Mouse (Mus musculus) heart, embryonic 15.5 days (tissue): Measurements from ENCODE around the gene Etnk1. TPM values are rescaled to one million over a fixed set of nuclear protein-coding genes. Genes with fewer than 3 reads are reported as not detected.

ENCODE experiments used
- ATAC-seq: fragments of 200-750 bp; cut with Nextera tagmentation; replicated peaks from 2 replicates; pipeline ENCODE4 v1.8.0; 2017; ENCODE audit warnings: low read depth, moderate TSS enrichment; ENCODE audit not compliant: insufficient number of reproducible peaks, insufficient read depth, low FRiP score
- H3K27ac ChIP-seq: fragments of 300-500 bp; sonication (generic); 2 replicates; pipeline ENCODE4 v1.5.1; 2015; ENCODE audit warnings: mild to moderate bottlenecking, inconsistent platforms
- H3K27me3 ChIP-seq: fragments of 300-500 bp; sonication (generic); 2 replicates; pipeline ENCODE4 v1.6.1; 2015; ENCODE audit warnings: inconsistent platforms
- H3K36me3 ChIP-seq: fragments of 300-500 bp; sonication (generic); 2 replicates; pipeline ENCODE4 v1.6.1; 2015; ENCODE audit warnings: mild to moderate bottlenecking, inconsistent platforms
- H3K4me1 ChIP-seq: fragments of 300-500 bp; sonication (generic); replicated peaks from 2 replicates; pipeline ENCODE4 v1.6.1; 2015; ENCODE audit warnings: inconsistent platforms
- H3K4me2 ChIP-seq: fragments of 300-500 bp; sonication (generic); 2 replicates; pipeline ENCODE4 v1.6.1; 2015; ENCODE audit warnings: inconsistent platforms, mild to moderate bottlenecking, moderate library complexity
- H3K4me3 ChIP-seq: fragments of 300-500 bp; sonication (generic); 2 replicates; pipeline ENCODE4 v1.5.1; 2015; ENCODE audit warnings: mild to moderate bottlenecking, inconsistent platforms
- H3K9ac ChIP-seq: fragments of 300-500 bp; sonication (generic); 2 replicates; pipeline ENCODE4 v1.6.1; 2015; ENCODE audit warnings: mild to moderate bottlenecking, inconsistent platforms
- H3K9me3 ChIP-seq: fragments of 300-500 bp; sonication (generic); replicated peaks from 2 replicates; pipeline ENCODE4 v1.6.1; 2016; ENCODE audit warnings: inconsistent platforms
- WGBS: fragments of 180-500 bp; shearing (Covaris S2); methylation state at CpG from one replicate; pipeline ENCODE4 v1.1.7; 2015; ENCODE audit warnings: mixed read lengths; 5-methylcytosine and 5-hydroxymethylcytosine counted together
- polyA plus RNA-seq: library from polyadenylated mRNA; unstranded; fragments of >200 nt; fragmentation: Nextera tagmentation; extraction: Ambion mirVana; gene quantifications from 2 replicates; pipeline ENCODE4 v1.2.1, GENCODE M21; 2015

Gene Etnk1
- polyA plus RNA-seq, 1 experiment from 2014 or later, result 10.8 TPM

DNA sequence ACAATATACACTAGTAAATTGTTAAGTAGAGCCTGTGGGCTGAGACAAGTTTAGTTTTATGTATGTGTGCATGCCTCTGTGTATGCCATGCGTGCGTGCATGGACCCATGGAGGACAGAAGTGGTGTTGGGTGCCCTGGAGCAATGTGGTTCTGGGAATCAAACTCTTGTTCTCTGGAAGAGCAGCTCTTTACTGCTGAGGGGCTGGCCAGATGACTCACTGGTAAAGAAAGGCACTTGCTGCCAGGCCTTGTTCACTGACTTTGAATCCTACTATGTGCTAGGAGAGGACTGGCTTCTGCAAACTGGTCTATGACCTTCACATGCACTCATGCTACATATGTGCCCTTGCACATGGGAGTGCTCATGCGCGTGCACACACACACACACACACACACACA is 7.2 kb downstream of the Etnk1 start:
- no peak for ATAC-seq
- Histone ChIP-seq H3K4me1 (peaks cover 11% of the 10 kb centered on the region), H3K27me3 (no peaks in the 10 kb centered on the region), H3K27ac (no peak overlapping the region), H3K4me3 (no peak overlapping the region), H3K9ac (no peak overlapping the region), H3K9me3 (no peaks in the 10 kb centered on the region), H3K4me2 (no peak overlapping the region), H3K36me3 (no peaks in the 10 kb centered on the region)
- 96% methylated on average over 4 of the region's 4 CpGs for WGBS

DNA sequence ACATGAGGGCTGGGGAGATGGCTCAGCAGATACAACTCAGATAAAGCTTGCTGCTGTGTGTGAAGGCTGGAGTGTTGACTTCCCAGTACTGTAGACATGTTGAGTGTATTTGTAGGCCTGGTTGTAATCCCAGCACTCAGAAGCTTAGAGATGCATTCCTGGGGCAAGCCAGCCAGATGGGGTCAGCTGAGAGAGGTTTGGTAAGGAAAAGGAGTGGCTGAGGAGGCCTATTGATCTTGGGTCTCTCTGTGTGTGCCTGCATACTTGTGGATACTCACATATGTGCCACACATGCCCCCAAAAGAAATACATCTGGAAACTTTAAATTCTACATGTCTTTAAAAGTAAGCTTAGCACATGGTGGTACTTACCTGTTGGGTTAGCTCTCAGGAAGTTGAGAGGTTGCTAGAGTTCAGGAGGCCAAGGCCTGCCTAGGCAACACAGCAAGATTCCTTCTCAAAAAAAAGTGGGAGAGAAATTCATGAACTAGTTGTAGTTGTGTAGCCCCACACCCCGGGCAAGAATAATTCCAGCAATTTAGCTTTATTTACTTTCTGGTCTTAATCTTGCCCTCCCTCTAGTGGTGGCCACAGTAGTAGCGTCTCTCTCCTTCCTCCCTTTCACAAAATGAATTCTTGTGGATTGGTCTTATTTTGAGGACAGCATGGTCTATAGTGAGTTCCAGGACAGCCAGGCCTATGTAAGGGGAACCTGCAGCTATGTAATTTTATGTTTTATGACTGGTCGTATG is 8.1 kb downstream of the Etnk1 start:
- Histone ChIP-seq H3K27me3 (no peaks in the 10 kb centered on the region), H3K4me3 (no peak overlapping the region), H3K36me3 (no peaks in the 10 kb centered on the region), H3K4me2 (no peak overlapping the region), H3K4me1 (peaks cover 10% of the 10 kb centered on the region), H3K9ac (no peak overlapping the region), H3K27ac (no peak overlapping the region), H3K9me3 (no peaks in the 10 kb centered on the region)
- 32% methylated on average over 3 of the region's 3 CpGs for WGBS
- no peak for ATAC-seq

DNA sequence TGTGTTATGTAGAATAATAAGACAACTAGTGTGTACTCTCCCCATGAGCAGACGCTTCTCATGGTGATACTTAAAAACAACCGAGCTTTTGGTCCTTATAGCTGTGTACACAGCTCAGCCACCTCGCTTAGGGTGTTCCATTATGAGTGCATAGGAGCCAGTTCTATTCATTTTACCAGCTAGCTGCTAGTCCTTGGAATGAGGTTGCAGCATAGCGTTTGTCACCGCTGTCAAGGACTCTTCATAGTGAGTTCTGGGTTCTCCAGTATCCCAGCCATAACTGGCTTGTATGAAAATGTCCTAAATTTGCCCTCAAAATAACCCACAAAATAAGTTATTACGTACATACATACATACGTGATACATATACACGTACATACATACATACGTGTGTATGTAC is 9.1 kb downstream of the Etnk1 start:
- WGBS, result 91% methylated on average over 9 of the region's 9 CpGs
- no peaks in the 10 kb centered on the region; the same call in 1 of the 2 replicates for H3K36me3 ChIP-seq
- H3K4me1 ChIP-seq, result peaks cover 5% of the 10 kb centered on the region
- H3K4me2 ChIP-seq, result no peak overlapping the region
- no peaks in the 10 kb centered on the region for H3K27me3 ChIP-seq
- no peak overlapping the region for H3K27ac ChIP-seq
- H3K9ac ChIP-seq, result no peak overlapping the region
- no peak for ATAC-seq
- no peak overlapping the region for H3K4me3 ChIP-seq
- no peaks in the 10 kb centered on the region for H3K9me3 ChIP-seq

DNA sequence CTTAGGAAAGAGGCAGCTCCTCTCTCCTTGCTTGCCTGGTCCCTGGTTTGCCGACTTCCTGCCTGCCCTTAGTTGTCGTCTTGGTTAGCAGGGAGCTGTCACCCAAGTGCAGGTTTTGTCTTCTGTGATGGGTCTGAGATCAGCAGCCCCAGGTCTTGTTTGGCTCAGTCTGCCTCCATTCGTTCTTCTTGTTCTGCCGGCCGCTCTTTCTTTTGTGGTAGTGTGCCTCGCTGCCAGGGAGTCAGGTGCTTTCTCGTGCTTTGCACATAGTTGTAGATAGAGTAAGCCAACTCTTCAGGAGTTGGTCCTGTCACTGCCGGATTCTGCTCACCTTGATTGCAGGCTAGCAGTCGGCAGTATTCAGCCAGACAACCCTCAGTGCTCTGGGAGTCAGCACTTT is 9.6 kb downstream of the Etnk1 start:
- no peak overlapping the region for H3K27ac ChIP-seq
- H3K9me3 ChIP-seq, result no peaks in the 10 kb centered on the region
- peaks cover 5% of the 10 kb centered on the region for H3K4me1 ChIP-seq
- no peak overlapping the region for H3K4me2 ChIP-seq
- H3K4me3 ChIP-seq, result no peak overlapping the region
- H3K9ac ChIP-seq, result no peak overlapping the region
- no peaks in the 10 kb centered on the region; the same call in 1 of the 2 replicates for H3K36me3 ChIP-seq
- no peaks in the 10 kb centered on the region for H3K27me3 ChIP-seq
- 81% methylated on average over 9 of the region's 9 CpGs for WGBS
- no peak for ATAC-seq

DNA sequence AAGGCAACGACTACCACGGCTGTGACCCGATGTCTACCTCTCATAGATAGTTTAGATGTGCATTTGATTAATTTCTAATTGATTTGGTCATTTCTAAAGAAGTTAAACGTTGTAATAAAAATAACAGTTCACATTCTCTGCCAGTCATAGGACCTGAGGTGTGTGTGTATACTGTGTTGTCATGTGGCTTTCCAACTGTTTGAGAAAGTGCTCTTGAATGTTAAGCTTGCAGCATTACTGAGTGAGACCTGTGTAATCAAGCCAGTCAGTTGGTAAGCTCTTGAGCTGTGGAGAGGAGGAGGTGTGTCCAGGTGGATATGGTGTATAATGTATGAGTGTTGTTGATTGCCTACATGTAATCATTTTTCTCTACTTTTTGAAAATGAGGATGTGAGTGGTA is 12.2 kb downstream of the Etnk1 start:
- Histone ChIP-seq H3K9ac (no peak overlapping the region), H3K4me2 (no peak overlapping the region), H3K36me3 (no peaks in the 10 kb centered on the region; the same call in 1 of the 2 replicates), H3K27me3 (no peaks in the 10 kb centered on the region), H3K4me1 (peaks cover 8% of the 10 kb centered on the region), H3K9me3 (no peaks in the 10 kb centered on the region), H3K27ac (no peak overlapping the region), H3K4me3 (no peak overlapping the region)
- ATAC-seq, result no peak
- WGBS, result 75% methylated on average over 4 of the region's 4 CpGs

DNA sequence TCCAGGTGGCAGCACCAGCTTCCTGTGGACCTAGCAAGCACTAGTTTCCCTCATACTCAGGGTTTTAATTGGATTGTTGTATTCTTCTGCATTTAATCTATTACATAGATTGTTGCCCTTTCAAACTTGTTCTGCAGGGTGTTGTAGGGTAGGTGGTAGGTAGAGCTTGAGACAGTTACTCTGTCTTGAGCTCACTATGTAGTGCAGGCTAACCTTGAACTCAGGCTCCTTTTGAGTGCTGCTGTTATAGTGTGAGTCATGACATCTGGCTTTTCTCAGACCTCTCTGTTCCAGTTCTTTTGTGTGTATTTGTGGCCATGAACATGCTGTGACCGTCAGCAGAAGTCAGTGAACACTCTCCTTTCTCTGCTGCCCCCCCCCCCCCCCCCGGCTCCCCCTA is 12.7 kb downstream of the Etnk1 start:
- H3K4me2 ChIP-seq, result no peak overlapping the region
- H3K27me3 ChIP-seq, result no peaks in the 10 kb centered on the region
- peaks cover 7% of the 10 kb centered on the region for H3K4me1 ChIP-seq
- H3K27ac ChIP-seq, result no peak overlapping the region
- no peak overlapping the region for H3K9ac ChIP-seq
- H3K36me3 ChIP-seq, result no peaks in the 10 kb centered on the region; the same call in 1 of the 2 replicates
- no peak for ATAC-seq
- 70% methylated on average over 2 of the region's 2 CpGs for WGBS
- H3K9me3 ChIP-seq, result no peaks in the 10 kb centered on the region
- H3K4me3 ChIP-seq, result no peak overlapping the region

DNA sequence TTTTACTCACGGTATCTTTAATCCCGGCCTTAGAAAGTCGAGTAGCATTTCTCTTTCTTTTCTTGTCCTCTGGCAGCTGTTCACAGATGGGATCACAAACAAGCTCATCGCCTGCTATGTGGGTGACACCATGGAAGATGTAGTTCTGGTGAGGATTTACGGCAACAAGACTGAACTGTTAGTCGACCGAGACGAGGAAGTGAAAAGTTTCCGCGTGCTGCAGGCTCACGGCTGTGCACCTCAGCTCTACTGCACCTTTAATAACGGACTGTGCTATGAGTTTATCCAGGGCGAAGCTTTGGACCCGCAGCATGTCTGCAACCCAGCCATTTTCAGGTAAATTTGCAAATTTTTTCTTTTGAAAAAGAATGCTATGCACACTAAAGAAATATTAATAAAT is 13.5 kb downstream of the Etnk1 start:
- no peaks in the 10 kb centered on the region; the same call in 1 of the 2 replicates for H3K36me3 ChIP-seq

DNA sequence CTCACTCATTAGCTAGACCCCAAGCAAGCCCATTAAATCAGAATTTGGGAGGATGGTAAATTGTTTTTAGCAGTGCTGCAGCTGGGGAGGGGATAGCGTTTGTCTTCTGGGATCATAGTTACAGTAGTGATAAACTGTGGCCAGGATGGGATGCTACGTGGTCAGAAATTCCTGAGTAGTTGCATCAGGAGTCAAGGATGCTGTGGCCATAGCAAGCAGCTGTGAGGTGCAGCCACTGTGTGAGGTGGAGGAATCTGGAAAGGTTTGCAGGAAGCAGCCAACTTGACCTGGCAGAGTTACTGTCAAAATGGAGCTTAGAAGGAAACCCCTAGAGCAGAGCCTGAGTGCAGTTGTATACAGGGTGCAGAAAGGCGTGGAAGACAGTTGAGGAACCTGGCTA is 17.1 kb downstream of the Etnk1 start:
- no peak overlapping the region for H3K4me2 ChIP-seq
- ATAC-seq, result no peak
- no peak overlapping the region for H3K27ac ChIP-seq
- H3K4me3 ChIP-seq, result no peak overlapping the region
- H3K9ac ChIP-seq, result no peak overlapping the region
- 65% methylated on average over 3 of the region's 3 CpGs for WGBS
- H3K27me3 ChIP-seq, result no peaks in the 10 kb centered on the region
- no peaks in the 10 kb centered on the region for H3K9me3 ChIP-seq
- 0 out of 2 replicates have a peak, but pooled peaks cover 2% of the 10 kb centered on the region for H3K4me1 ChIP-seq
- peaks cover 6% of the 10 kb centered on the region; the same call in 1 of the 2 replicates for H3K36me3 ChIP-seq

More for the DNA sequence above, 13.5 kb downstream of the Etnk1 start:
- H3K4me3 ChIP-seq, result no peak overlapping the region
- no peaks in the 10 kb centered on the region for H3K27me3 ChIP-seq
- ATAC-seq, result no peak
- H3K9ac ChIP-seq, result no peak overlapping the region
- 86% methylated on average over 14 of the region's 14 CpGs for WGBS
- H3K4me1 ChIP-seq, result 0 out of 2 replicates have a peak, but pooled peaks cover 2% of the 10 kb centered on the region
- H3K4me2 ChIP-seq, result no peak overlapping the region
- H3K9me3 ChIP-seq, result no peaks in the 10 kb centered on the region
- H3K27ac ChIP-seq, result no peak overlapping the region

DNA sequence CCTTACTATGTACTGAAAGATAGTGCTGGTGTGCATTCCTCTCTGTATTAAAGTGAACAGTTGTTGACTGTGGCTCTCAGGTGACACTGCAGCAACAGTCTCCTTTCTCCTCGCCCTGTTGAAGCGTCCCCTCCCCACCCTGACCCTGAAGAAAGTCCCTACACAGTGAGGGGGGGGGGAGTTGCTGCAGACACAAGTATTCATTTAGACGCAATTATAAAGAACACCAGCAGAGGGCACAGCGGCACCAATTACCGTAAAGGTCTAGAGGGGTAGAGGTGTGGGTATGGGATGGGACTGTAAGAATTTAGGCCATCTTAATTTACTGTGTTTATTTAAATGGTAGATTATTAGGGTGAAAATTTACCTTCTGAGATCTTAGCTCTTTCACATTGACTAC is 17.7 kb downstream of the Etnk1 start:
- H3K4me3 ChIP-seq, result no peak overlapping the region
- no peak overlapping the region for H3K27ac ChIP-seq
- no peaks in the 10 kb centered on the region for H3K9me3 ChIP-seq
- ATAC-seq, result no peak
- WGBS, result 64% methylated on average over 5 of the region's 5 CpGs
- no peaks in the 10 kb centered on the region for H3K27me3 ChIP-seq
- no peak overlapping the region for H3K9ac ChIP-seq
- no peak overlapping the region for H3K4me2 ChIP-seq
- H3K4me1 ChIP-seq, result 0 out of 2 replicates have a peak, but pooled peaks cover 2% of the 10 kb centered on the region
- H3K36me3 ChIP-seq, result peaks cover 6% of the 10 kb centered on the region; the same call in 1 of the 2 replicates

DNA sequence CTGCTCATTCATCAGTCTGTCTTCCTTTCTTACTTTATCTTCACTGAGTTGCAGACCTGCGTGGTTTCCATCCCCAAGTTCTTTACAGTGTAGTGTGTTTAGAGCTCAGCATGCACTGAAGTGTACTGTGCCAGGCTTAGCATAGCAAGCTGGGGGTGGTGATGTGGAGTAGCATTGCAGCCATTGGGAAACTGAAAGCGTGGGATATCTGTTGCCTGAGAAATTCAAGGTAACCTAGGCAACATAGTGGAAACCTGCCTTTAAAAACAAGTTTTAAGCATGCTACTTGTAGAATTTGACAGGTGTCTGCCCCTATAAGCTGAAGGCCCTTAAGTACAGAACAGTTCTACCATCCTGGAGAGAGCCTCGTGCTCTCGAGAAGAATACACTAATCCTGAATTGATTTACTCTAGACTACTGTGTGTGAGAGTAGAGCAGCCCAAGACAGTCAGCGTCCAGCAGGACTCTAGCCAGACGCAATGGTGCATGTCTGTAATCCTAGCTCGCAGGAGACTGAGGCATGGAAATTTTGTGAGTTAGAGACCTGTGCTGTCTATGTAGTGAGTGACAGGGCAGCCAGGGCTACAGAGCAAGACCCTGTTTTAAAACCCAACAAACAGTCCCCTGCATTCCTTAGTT is 23.9 kb downstream of the Etnk1 start:
- no peak overlapping the region for H3K4me2 ChIP-seq
- H3K27me3 ChIP-seq, result no peaks in the 10 kb centered on the region
- H3K27ac ChIP-seq, result no peak overlapping the region
- no peaks in the 10 kb centered on the region for H3K9me3 ChIP-seq
- H3K4me1 ChIP-seq, result peaks cover 15% of the 10 kb centered on the region
- H3K36me3 ChIP-seq, result peaks cover 12% of the 10 kb centered on the region; the same call in 1 of the 2 replicates
- 69% methylated on average over 7 of the region's 7 CpGs for WGBS
- ATAC-seq, result no peak
- no peak overlapping the region for H3K4me3 ChIP-seq
- no peak overlapping the region for H3K9ac ChIP-seq

DNA sequence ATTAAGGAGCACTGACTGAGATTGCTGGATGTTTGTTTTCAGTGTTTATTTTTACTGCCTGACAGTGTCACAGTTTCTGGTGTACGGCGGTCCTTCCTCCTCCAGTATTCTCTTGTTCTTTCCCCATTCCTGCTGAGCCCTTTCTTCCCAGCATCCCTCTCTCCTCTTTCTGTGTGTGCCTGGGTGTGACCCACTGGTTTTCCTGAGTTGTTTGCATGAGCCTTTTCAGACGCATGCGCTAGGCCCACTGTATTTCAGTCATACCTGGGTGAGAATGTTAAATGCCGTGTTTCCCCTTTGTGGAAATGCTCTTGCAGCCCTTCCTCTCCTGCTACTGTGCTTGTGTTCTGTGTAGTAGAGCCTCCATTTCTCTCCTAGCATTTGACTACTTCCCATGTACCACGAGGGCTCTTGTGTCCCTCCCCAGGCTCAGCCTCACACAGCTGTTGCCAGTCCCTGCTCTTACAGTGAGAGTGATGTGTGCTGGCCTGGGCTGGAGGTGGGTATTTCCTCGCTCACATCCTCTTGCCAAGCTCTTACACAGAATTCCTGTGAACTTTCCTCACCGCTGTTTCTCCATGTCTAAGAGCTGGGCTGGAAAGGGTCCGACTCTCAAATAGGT is 24.6 kb downstream of the Etnk1 start:
- no peak for ATAC-seq

More for the DNA sequence above, 24.6 kb downstream of the Etnk1 start:
- Histone ChIP-seq H3K4me3 (no peak overlapping the region), H3K27ac (peak overlapping the region; percentile 42; the same call in 1 of the 2 replicates), H3K9me3 (no peaks in the 10 kb centered on the region), H3K4me1 (peaks cover 15% of the 10 kb centered on the region), H3K27me3 (no peaks in the 10 kb centered on the region), H3K4me2 (no peak overlapping the region), H3K36me3 (peaks cover 13% of the 10 kb centered on the region; the same call in 1 of the 2 replicates), H3K9ac (no peak overlapping the region)
- 70% methylated on average over 9 of the region's 9 CpGs for WGBS
